Mouse (Mus musculus): ENCODE results near the gene Parva. TPM values are rescaled to one million over a fixed set of nuclear protein-coding genes. Genes with fewer than 3 reads are reported as not detected.
A peak's percentile ranks its signal among the peaks of the same experiment; 100 is the strongest.

Gene Parva
- polyA plus RNA-seq, 1 experiment from 2014 or later = 112 TPM

- Histone ChIP-seq H3K36me3 (no peaks in the 10 kb centered on the region), H3K9ac (0 out of 2 replicates have a peak overlapping the region, but pooled peaks have one; percentile 7), H3K4me3 (no peak overlapping the region), H3K4me1 (peaks cover 44% of the 10 kb centered on the region), H3K9me3 (no peaks in the 10 kb centered on the region), H3K27me3 (no peaks in the 10 kb centered on the region), H3K27ac (peak overlapping the region; percentile 85), H3K4me2 (replicated peaks) (0 out of 2 replicates have a peak overlapping the region, but pooled peaks have one; percentile 1)
- ATAC-seq (ENCODE audit: insufficient number of reproducible peaks, insufficient read depth, low FRiP score, low TSS enrichment) = peak; percentile 54; the same call in 1 of the 2 replicates
- WGBS = 13% methylated on average over 14 of the region's 14 CpGs
These were observed 46.5 kb downstream of the Parva start for GRCm38 (mm10) chr7:112473649-112474435.

GRCm38 (mm10) chr7:112479116-112479515 is 51.8 kb downstream of the Parva start:
- 59% methylated on average over 6 of the region's 6 CpGs for WGBS
- Histone ChIP-seq H3K27ac (peak overlapping the region; percentile 42; the same call in 1 of the 2 replicates), H3K36me3 (no peaks in the 10 kb centered on the region)

GRCm38 (mm10) chr7:112481031-112481430 is 53.7 kb downstream of the Parva start:
- H3K36me3 ChIP-seq = no peaks in the 10 kb centered on the region
- no peak overlapping the region for H3K4me3 ChIP-seq
- H3K4me1 ChIP-seq = peaks cover 42% of the 10 kb centered on the region
- no peak overlapping the region for H3K9ac ChIP-seq
- no peak for ATAC-seq (ENCODE audit: insufficient number of reproducible peaks, insufficient read depth, low FRiP score, low TSS enrichment)
- H3K9me3 ChIP-seq = no peaks in the 10 kb centered on the region
- no peak overlapping the region for H3K27ac ChIP-seq
- 91% methylated on average over 1 of the region's 1 CpGs for WGBS
- H3K4me2 ChIP-seq (replicated peaks) = no peak overlapping the region
- no peaks in the 10 kb centered on the region for H3K27me3 ChIP-seq

More at GRCm38 (mm10) chr7:112479116-112479515, 51.8 kb downstream of the Parva start:
- no peaks in the 10 kb centered on the region for H3K9me3 ChIP-seq
- no peak for ATAC-seq (ENCODE audit: insufficient number of reproducible peaks, insufficient read depth, low FRiP score, low TSS enrichment)
- peaks cover 44% of the 10 kb centered on the region for H3K4me1 ChIP-seq
- no peak overlapping the region for H3K4me3 ChIP-seq
- no peaks in the 10 kb centered on the region for H3K27me3 ChIP-seq
- no peak overlapping the region for H3K4me2 ChIP-seq (replicated peaks)
- no peak overlapping the region for H3K9ac ChIP-seq

- no peaks in the 10 kb centered on the region for H3K36me3 ChIP-seq
- WGBS = 88% methylated on average over 7 of the region's 7 CpGs
- peaks cover 42% of the 10 kb centered on the region for H3K4me1 ChIP-seq
- H3K27ac ChIP-seq = 0 out of 2 replicates have a peak overlapping the region, but pooled peaks have one; percentile 46
- ATAC-seq (ENCODE audit: insufficient number of reproducible peaks, insufficient read depth, low FRiP score, low TSS enrichment) = no peak
- H3K9ac ChIP-seq = no peak overlapping the region
- H3K9me3 ChIP-seq = no peaks in the 10 kb centered on the region
- H3K27me3 ChIP-seq = no peaks in the 10 kb centered on the region
- no peak overlapping the region for H3K4me3 ChIP-seq
- no peak overlapping the region for H3K4me2 ChIP-seq (replicated peaks)
These were observed 55.3 kb downstream of the Parva start for GRCm38 (mm10) chr7:112482572-112482971.

- peak; percentile 18; the same call in 1 of the 2 replicates for ATAC-seq (ENCODE audit: insufficient number of reproducible peaks, insufficient read depth, low FRiP score, low TSS enrichment)
- WGBS = 7% methylated on average over 2 of the region's 2 CpGs
- peak overlapping the region; percentile 46 for H3K27ac ChIP-seq
- H3K4me3 ChIP-seq = no peak overlapping the region
- peaks cover 42% of the 10 kb centered on the region for H3K4me1 ChIP-seq
- no peaks in the 10 kb centered on the region for H3K27me3 ChIP-seq
- no peak overlapping the region for H3K4me2 ChIP-seq (replicated peaks)
- H3K36me3 ChIP-seq = no peaks in the 10 kb centered on the region
- no peak overlapping the region for H3K9ac ChIP-seq
- no peaks in the 10 kb centered on the region for H3K9me3 ChIP-seq
These were observed 56.1 kb downstream of the Parva start for GRCm38 (mm10) chr7:112483382-112483781.

- H3K9ac ChIP-seq = no peak overlapping the region
- no peaks in the 10 kb centered on the region for H3K9me3 ChIP-seq
- no peaks in the 10 kb centered on the region for H3K36me3 ChIP-seq
- 56% methylated on average over 2 of the region's 2 CpGs for WGBS
- no peak overlapping the region for H3K4me2 ChIP-seq (replicated peaks)
- no peaks in the 10 kb centered on the region for H3K27me3 ChIP-seq
- H3K4me3 ChIP-seq = no peak overlapping the region
- H3K4me1 ChIP-seq = peaks cover 18% of the 10 kb centered on the region
- no peak overlapping the region for H3K27ac ChIP-seq
- no peak; the same call in 1 of the 2 replicates for ATAC-seq (ENCODE audit: insufficient number of reproducible peaks, insufficient read depth, low FRiP score, low TSS enrichment)
These were observed 63.5 kb downstream of the Parva start for GRCm38 (mm10) chr7:112490825-112491224.

- Histone ChIP-seq H3K4me3 (no peak overlapping the region), H3K4me1 (peaks cover 23% of the 10 kb centered on the region), H3K36me3 (no peaks in the 10 kb centered on the region), H3K9ac (no peak overlapping the region), H3K27ac (no peak overlapping the region), H3K27me3 (no peaks in the 10 kb centered on the region), H3K4me2 (replicated peaks) (no peak overlapping the region), H3K9me3 (no peaks in the 10 kb centered on the region)
- WGBS = 56% methylated on average over 1 of the region's 1 CpGs
- no peak for ATAC-seq (ENCODE audit: insufficient number of reproducible peaks, insufficient read depth, low FRiP score, low TSS enrichment)
These were observed 64.4 kb downstream of the Parva start for GRCm38 (mm10) chr7:112491737-112492136.

- no peak for ATAC-seq (ENCODE audit: insufficient number of reproducible peaks, insufficient read depth, low FRiP score, low TSS enrichment)
- Histone ChIP-seq H3K9ac (no peak overlapping the region), H3K4me1 (peaks cover 46% of the 10 kb centered on the region), H3K27me3 (no peaks in the 10 kb centered on the region), H3K9me3 (no peaks in the 10 kb centered on the region), H3K36me3 (no peaks in the 10 kb centered on the region), H3K27ac (no peak overlapping the region), H3K4me2 (replicated peaks) (no peak overlapping the region), H3K4me3 (no peak overlapping the region)
- WGBS = 75% methylated on average over 8 of the region's 8 CpGs
These were observed 68.6 kb downstream of the Parva start for GRCm38 (mm10) chr7:112495950-112496349.

GRCm38 (mm10) chr7:112496921-112497320 is 69.6 kb downstream of the Parva start:
- Histone ChIP-seq H3K27ac (no peak overlapping the region), H3K4me1 (peaks cover 54% of the 10 kb centered on the region), H3K9me3 (no peaks in the 10 kb centered on the region), H3K4me3 (no peak overlapping the region), H3K27me3 (no peaks in the 10 kb centered on the region), H3K4me2 (replicated peaks) (no peak overlapping the region), H3K9ac (no peak overlapping the region), H3K36me3 (no peaks in the 10 kb centered on the region)
- ATAC-seq (ENCODE audit: insufficient number of reproducible peaks, insufficient read depth, low FRiP score, low TSS enrichment) = no peak
- WGBS = 52% methylated on average over 7 of the region's 7 CpGs

GRCm38 (mm10) chr7:112498591-112499301 is 71.4 kb downstream of the Parva start:
- Histone ChIP-seq H3K36me3 (no peaks in the 10 kb centered on the region), H3K27me3 (no peaks in the 10 kb centered on the region), H3K27ac (peak overlapping the region; percentile 78), H3K9me3 (no peaks in the 10 kb centered on the region), H3K4me2 (replicated peaks) (no peak overlapping the region), H3K4me3 (no peak overlapping the region), H3K9ac (no peak overlapping the region), H3K4me1 (peaks cover 71% of the 10 kb centered on the region)
- WGBS = 53% methylated on average over 9 of the region's 9 CpGs
- no peak for ATAC-seq (ENCODE audit: insufficient number of reproducible peaks, insufficient read depth, low FRiP score, low TSS enrichment)

- Histone ChIP-seq H3K27me3 (no peaks in the 10 kb centered on the region), H3K27ac (peak overlapping the region; percentile 78), H3K4me1 (peaks cover 73% of the 10 kb centered on the region), H3K9ac (no peak overlapping the region), H3K36me3 (no peaks in the 10 kb centered on the region), H3K4me2 (replicated peaks) (peak overlapping the region; percentile 14; the same call in 1 of the 2 replicates), H3K9me3 (no peaks in the 10 kb centered on the region), H3K4me3 (no peak overlapping the region)
- WGBS = 51% methylated on average over 10 of the region's 10 CpGs
- ATAC-seq (ENCODE audit: insufficient number of reproducible peaks, insufficient read depth, low FRiP score, low TSS enrichment) = no peak
These were observed 72.3 kb downstream of the Parva start for GRCm38 (mm10) chr7:112499453-112500133.
